Mouse (Mus musculus): ENCODE measurements around the gene Bag5. TPM values are rescaled to one million over a fixed set of nuclear protein-coding genes. Genes with fewer than 3 reads are reported as not detected.

The Bag5 gene
- polyA plus RNA-seq, 1 experiment from 2014 or later, result 45.7 TPM

GRCm38 (mm10) chr12:111727956-111728355 is 14.9 kb upstream of the Bag5 start:
- no peak overlapping the region for H3K4me3 ChIP-seq (replicated peaks; ENCODE audit: low read depth, low read length)
- H3K27me3 ChIP-seq (ENCODE audit: insufficient read depth, low read length), result no peaks in the 10 kb centered on the region
- no peak overlapping the region for H3K4me2 ChIP-seq (ENCODE audit: low read length)
- H3K9me3 ChIP-seq (replicated peaks; ENCODE audit: low read length), result no peaks in the 10 kb centered on the region
- DNase-seq (ENCODE audit: low spot score), result no peak
- H3K36me3 ChIP-seq (ENCODE audit: insufficient read depth, low read length), result 0 out of 2 replicates have a peak, but pooled peaks cover 12% of the 10 kb centered on the region
- 84% methylated on average over 1 of the region's 1 CpGs for WGBS
- no peak overlapping the region for H3K27ac ChIP-seq
- no peaks in the 10 kb centered on the region for H3K4me1 ChIP-seq (replicated peaks; ENCODE audit: insufficient read depth, low read length)
- ATAC-seq (replicated peaks; ENCODE audit: low FRiP score, low read depth), result no peak
- no peak overlapping the region for H3K9ac ChIP-seq (ENCODE audit: low read depth, low read length)
- TF ChIP-seq CTCF (IDR thresholded peaks at IDR 0.05; ENCODE audit: low read depth), result no peak

- 0 out of 2 replicates have a peak, but pooled peaks have one; percentile 13 for ATAC-seq (replicated peaks; ENCODE audit: low FRiP score, low read depth)
- 51% methylated on average over 4 of the region's 4 CpGs for WGBS
- Histone ChIP-seq H3K27me3 (ENCODE audit: insufficient read depth, low read length) (no peaks in the 10 kb centered on the region), H3K9ac (ENCODE audit: low read depth, low read length) (no peak overlapping the region), H3K4me3 (replicated peaks; ENCODE audit: low read depth, low read length) (no peak overlapping the region), H3K4me2 (ENCODE audit: low read length) (no peak overlapping the region), H3K9me3 (replicated peaks; ENCODE audit: low read length) (no peaks in the 10 kb centered on the region), H3K4me1 (replicated peaks; ENCODE audit: insufficient read depth, low read length) (no peaks in the 10 kb centered on the region), H3K36me3 (ENCODE audit: insufficient read depth, low read length) (0 out of 2 replicates have a peak, but pooled peaks cover 12% of the 10 kb centered on the region), H3K27ac (peak overlapping the region; percentile 25; the same call in 1 of the 2 replicates)
- peak; percentile 60 for DNase-seq (ENCODE audit: low spot score)
- no peak for TF ChIP-seq CTCF (IDR thresholded peaks at IDR 0.05; ENCODE audit: low read depth)
These were observed 13.0 kb upstream of the Bag5 start for GRCm38 (mm10) chr12:111726122-111726463.

- ATAC-seq (replicated peaks; ENCODE audit: low FRiP score, low read depth) (no peak), DNase-seq (ENCODE audit: low spot score) (peak; percentile 19)
- no peak for TF ChIP-seq CTCF (IDR thresholded peaks at IDR 0.05; ENCODE audit: low read depth)
- 56% methylated on average over 12 of the region's 12 CpGs for WGBS
- H3K9me3 ChIP-seq (replicated peaks; ENCODE audit: low read length), result no peaks in the 10 kb centered on the region
- H3K27ac ChIP-seq, result peak overlapping the region; percentile 25; the same call in 1 of the 2 replicates
- H3K4me1 ChIP-seq (replicated peaks; ENCODE audit: insufficient read depth, low read length), result no peaks in the 10 kb centered on the region
- no peaks in the 10 kb centered on the region for H3K27me3 ChIP-seq (ENCODE audit: insufficient read depth, low read length)
- no peak overlapping the region for H3K4me2 ChIP-seq (ENCODE audit: low read length)
- H3K36me3 ChIP-seq (ENCODE audit: insufficient read depth, low read length), result 0 out of 2 replicates have a peak, but pooled peaks cover 12% of the 10 kb centered on the region
- H3K4me3 ChIP-seq (replicated peaks; ENCODE audit: low read depth, low read length), result no peak overlapping the region
- no peak overlapping the region for H3K9ac ChIP-seq (ENCODE audit: low read depth, low read length)
These were observed 12.5 kb upstream of the Bag5 start for GRCm38 (mm10) chr12:111725338-111726121.

- H3K4me3 ChIP-seq (replicated peaks; ENCODE audit: low read depth, low read length), result no peak overlapping the region
- peak; percentile 21 for DNase-seq (ENCODE audit: low spot score)
- 58% methylated on average over 6 of the region's 6 CpGs for WGBS
These were observed 11.7 kb upstream of the Bag5 start for GRCm38 (mm10) chr12:111724638-111725337.

GRCm38 (mm10) chr12:111722654-111723053 is 9.6 kb upstream of the Bag5 start:
- Histone ChIP-seq H3K4me1 (replicated peaks; ENCODE audit: insufficient read depth, low read length) (peaks cover 10% of the 10 kb centered on the region; the same call in 1 of the 2 replicates), H3K4me3 (replicated peaks; ENCODE audit: low read depth, low read length) (no peak overlapping the region), H3K27me3 (ENCODE audit: insufficient read depth, low read length) (no peaks in the 10 kb centered on the region), H3K27ac (no peak overlapping the region), H3K36me3 (ENCODE audit: insufficient read depth, low read length) (0 out of 2 replicates have a peak, but pooled peaks cover 12% of the 10 kb centered on the region), H3K9ac (ENCODE audit: low read depth, low read length) (no peak overlapping the region), H3K9me3 (replicated peaks; ENCODE audit: low read length) (no peaks in the 10 kb centered on the region), H3K4me2 (ENCODE audit: low read length) (no peak overlapping the region)
- 71% methylated on average over 9 of the region's 9 CpGs for WGBS
- peak; percentile 68 for TF ChIP-seq CTCF (IDR thresholded peaks at IDR 0.05; ENCODE audit: low read depth)
- DNase-seq (ENCODE audit: low spot score), result peak; percentile 60
- no peak for ATAC-seq (replicated peaks; ENCODE audit: low FRiP score, low read depth)

More at GRCm38 (mm10) chr12:111724638-111725337, 11.7 kb upstream of the Bag5 start:
- Histone ChIP-seq H3K4me2 (ENCODE audit: low read length) (no peak overlapping the region), H3K9me3 (replicated peaks; ENCODE audit: low read length) (no peaks in the 10 kb centered on the region), H3K4me1 (replicated peaks; ENCODE audit: insufficient read depth, low read length) (no peaks in the 10 kb centered on the region), H3K27ac (no peak overlapping the region), H3K9ac (ENCODE audit: low read depth, low read length) (no peak overlapping the region), H3K27me3 (ENCODE audit: insufficient read depth, low read length) (no peaks in the 10 kb centered on the region), H3K36me3 (ENCODE audit: insufficient read depth, low read length) (0 out of 2 replicates have a peak, but pooled peaks cover 12% of the 10 kb centered on the region)
- no peak for TF ChIP-seq CTCF (IDR thresholded peaks at IDR 0.05; ENCODE audit: low read depth)
- no peak for ATAC-seq (replicated peaks; ENCODE audit: low FRiP score, low read depth)

GRCm38 (mm10) chr12:111720222-111720621 is 7.2 kb upstream of the Bag5 start:
- no peak overlapping the region for H3K4me2 ChIP-seq (ENCODE audit: low read length)
- 83% methylated on average over 4 of the region's 4 CpGs for WGBS
- no peak for DNase-seq (ENCODE audit: low spot score)
- no peak for TF ChIP-seq CTCF (IDR thresholded peaks at IDR 0.05; ENCODE audit: low read depth)
- H3K27ac ChIP-seq, result no peak overlapping the region
- peaks cover 10% of the 10 kb centered on the region; the same call in 1 of the 2 replicates for H3K4me1 ChIP-seq (replicated peaks; ENCODE audit: insufficient read depth, low read length)
- no peaks in the 10 kb centered on the region for H3K27me3 ChIP-seq (ENCODE audit: insufficient read depth, low read length)
- no peaks in the 10 kb centered on the region for H3K9me3 ChIP-seq (replicated peaks; ENCODE audit: low read length)
- H3K4me3 ChIP-seq (replicated peaks; ENCODE audit: low read depth, low read length), result no peak overlapping the region
- 0 out of 2 replicates have a peak, but pooled peaks cover 10% of the 10 kb centered on the region for H3K36me3 ChIP-seq (ENCODE audit: insufficient read depth, low read length)
- no peak for ATAC-seq (replicated peaks; ENCODE audit: low FRiP score, low read depth)
- no peak overlapping the region for H3K9ac ChIP-seq (ENCODE audit: low read depth, low read length)

Measured in kidney, postnatal 0 days (tissue).